Mouse (Mus musculus): ENCODE measurements around the gene Arhgap31.

GRCm38 (mm10) chr16:38755452-38756176, 42.5 kb upstream of the Arhgap31 start:
- TF ChIP-seq CTCF (IDR thresholded peaks at IDR 0.05; ENCODE audit: control insufficient read depth, insufficient read depth, low read length) (no peak), POLR2A (IDR thresholded peaks at IDR 0.05; ENCODE audit: borderline replicate concordance, control insufficient read depth, low read depth, low read length) (no peak)
